Comparison of ENCODE assay signal across 15 mouse cellular contexts in genomic region chr4:152124361-152124961, GRCm38 (mm10). TPM values are rescaled to one million over a fixed set of nuclear protein-coding genes. Genes with fewer than 3 reads are reported as not detected.
DNase-seq lines count a peak whose midpoint lies in the region; ATAC-seq and TF ChIP-seq lines count a peak whose summit lies in the region.
"Had no signal": no experiment of that assay in that cellular context is flagged by ENCODE, and none has a peak within 500 bp of the region (broad histone marks: within the 10 kb centered on the region; RNA-seq: fewer than 3 reads in every experiment).

No protein-coding gene starts in this region.

- no peak overlapping the region for H3K4me3 ChIP-seq in heart, embryonic 16.5 days (ENCODE audit: low read length)
- H3K4me3 ChIP-seq in intestine, postnatal 0 days (ENCODE audit: low read depth, low read length) = no peak overlapping the region

- DNase-seq in heart, adult 11 months = no peak
- peak; percentile 58 for DNase-seq in thymus, postnatal 14 days
- no peak for DNase-seq in thymus, postnatal 36 days
- DNase-seq in induced T-regulatory cell, adult 2 months (ENCODE audit: low read depth) = peak; percentile 54
- peak; percentile 43 for DNase-seq in splenic B cell, adult 2 months (ENCODE audit: low read depth, low spot score)
- DNase-seq: kidney, adult 2 months; liver, embryonic 13.5 days; lung, postnatal 14 days; spleen, adult 18-20 months had no signal

- peaks cover 31% of the 10 kb centered on the region for H3K4me1 ChIP-seq in heart, embryonic 16.5 days (ENCODE audit: control insufficient read depth, insufficient read depth, low read length)
- H3K4me1 ChIP-seq in intestine, postnatal 0 days (replicated peaks; ENCODE audit: control insufficient read depth, insufficient read depth, low read length) = no peaks in the 10 kb centered on the region

- H3K36me3 ChIP-seq in heart, embryonic 16.5 days (ENCODE audit: control insufficient read depth, insufficient read depth) = no peaks in the 10 kb centered on the region
- H3K36me3 ChIP-seq in splenic B cell, adult 2 months (ENCODE audit: control insufficient read depth, insufficient read depth, low read length, poor library complexity, severe bottlenecking) = no peaks in the 10 kb centered on the region
- H3K36me3 ChIP-seq in intestine, postnatal 0 days (ENCODE audit: control insufficient read depth, insufficient read depth) = peaks cover 11% of the 10 kb centered on the region; the same call in 1 of the 2 replicates
- H3K36me3 ChIP-seq: hindbrain, embryonic 13.5 days; liver, embryonic 13.5 days; neural tube, embryonic 12.5 days had no signal

- no peak overlapping the region for H3K27ac ChIP-seq in heart, embryonic 16.5 days (ENCODE audit: low read length)
- H3K27ac ChIP-seq in intestine, postnatal 0 days (ENCODE audit: low read depth, low read length) = no peak overlapping the region
- H3K27ac ChIP-seq: hindbrain, embryonic 13.5 days; liver, embryonic 13.5 days; neural tube, embryonic 12.5 days had no signal

- no peak for ATAC-seq in heart, embryonic 16.5 days (replicated peaks; ENCODE audit: extremely low read depth, insufficient read depth, low FRiP score)
- no peak for ATAC-seq in intestine, postnatal 0 days
- ATAC-seq: forebrain, embryonic 14.5 days had no signal

- H3K27me3 ChIP-seq in heart, embryonic 16.5 days (ENCODE audit: control insufficient read depth, insufficient read depth, low read length) = peaks cover 90% of the 10 kb centered on the region
- H3K27me3 ChIP-seq in splenic B cell, adult 2 months (ENCODE audit: control insufficient read depth, insufficient read depth, low read length, poor library complexity, severe bottlenecking) = no peaks in the 10 kb centered on the region
- H3K27me3 ChIP-seq in intestine, postnatal 0 days (replicated peaks; ENCODE audit: control insufficient read depth, insufficient read depth, low read length) = peaks cover 68% of the 10 kb centered on the region

- H3K9me3 ChIP-seq in heart, embryonic 16.5 days (replicated peaks; ENCODE audit: control insufficient read depth, low read length) = no peaks in the 10 kb centered on the region
- no peaks in the 10 kb centered on the region for H3K9me3 ChIP-seq in intestine, postnatal 0 days (ENCODE audit: control insufficient read depth)
- H3K9me3 ChIP-seq: hindbrain, embryonic 13.5 days; liver, embryonic 13.5 days; neural tube, embryonic 12.5 days had no signal

- peak overlapping the region; percentile 55 for H3K4me2 ChIP-seq in heart, embryonic 16.5 days (ENCODE audit: low read depth, low read length)
- no peak overlapping the region; the same call in 1 of the 2 replicates for H3K4me2 ChIP-seq in intestine, postnatal 0 days (replicated peaks; ENCODE audit: low read depth)

- TF ChIP-seq CTCF in intestine, postnatal 0 days (IDR thresholded peaks at IDR 0.05; ENCODE audit: low read depth) = no peak

- H3K9ac ChIP-seq in heart, embryonic 16.5 days (ENCODE audit: low read length) = no peak overlapping the region
- H3K9ac ChIP-seq in intestine, postnatal 0 days (ENCODE audit: low read depth, low read length) = no peak overlapping the region
- H3K9ac ChIP-seq: hindbrain, embryonic 13.5 days; liver, embryonic 13.5 days; neural tube, embryonic 12.5 days had no signal

- 17% methylated on average over 13 of the region's 13 CpGs for WGBS in heart, embryonic 16.5 days
- WGBS in intestine, postnatal 0 days = 52% methylated on average over 13 of the region's 13 CpGs

RNA-seq across cellular contexts. Expression of gene Tnfrsf25, which starts 8.7 kb away (rescaled TPM):
- 0.77 and 1.4 TPM in 2 replicates for polyA plus RNA-seq in heart, embryonic 16.5 days (2015; fragmentation: Nextera tagmentation; extraction: Ambion mirVana)
- 0.82 and 1.2 TPM in 2 replicates for polyA plus RNA-seq in intestine, postnatal 0 days (2015; fragmentation: Nextera tagmentation; extraction: Ambion mirVana)

RNA-seq across cellular contexts. Expression of gene Espn, which starts 27.7 kb away (rescaled TPM):
- 1.3 and 1.5 TPM in 2 replicates for polyA plus RNA-seq in heart, embryonic 16.5 days (2015; fragmentation: Nextera tagmentation; extraction: Ambion mirVana)
- 260 and 264 TPM in 2 replicates for polyA plus RNA-seq in intestine, postnatal 0 days (2015; fragmentation: Nextera tagmentation; extraction: Ambion mirVana)
- polyA plus RNA-seq: forebrain, embryonic 14.5 days; midbrain, embryonic 14.5 days had no signal

RNA-seq across cellular contexts. Expression of gene Hes2, which starts 34.2 kb away (rescaled TPM):
- polyA plus RNA-seq in heart, embryonic 16.5 days (2015; fragmentation: Nextera tagmentation; extraction: Ambion mirVana) = 0.14 TPM in 1 of 2 replicates, not detected in the other
- polyA plus RNA-seq in intestine, postnatal 0 days (2015; fragmentation: Nextera tagmentation; extraction: Ambion mirVana) = 8.6 and 11.2 TPM in 2 replicates
- polyA plus RNA-seq: forebrain, embryonic 14.5 days; liver, embryonic 13.5 days; midbrain, embryonic 14.5 days had no signal

RNA-seq across cellular contexts. Expression of gene Plekhg5, which starts 52.2 kb away (rescaled TPM):
- polyA plus RNA-seq in heart, embryonic 16.5 days (2015; fragmentation: Nextera tagmentation; extraction: Ambion mirVana) = 11.9 and 13.4 TPM in 2 replicates
- polyA plus RNA-seq in intestine, postnatal 0 days (2015; fragmentation: Nextera tagmentation; extraction: Ambion mirVana) = 14.0 and 19.6 TPM in 2 replicates

RNA-seq across cellular contexts. Expression of gene Acot7, which starts 53.5 kb away (rescaled TPM):
- polyA plus RNA-seq in heart, embryonic 16.5 days (2015; fragmentation: Nextera tagmentation; extraction: Ambion mirVana) = 67.7 and 68.0 TPM in 2 replicates
- 24.1 and 28.7 TPM in 2 replicates for polyA plus RNA-seq in intestine, postnatal 0 days (2015; fragmentation: Nextera tagmentation; extraction: Ambion mirVana)

Comparison
In these comparisons a context has a peak if more than half of its experiments do, and no peak if none do; other contexts are left out.
1. DNase-seq: peak in thymus, postnatal 14 days (single experiment), induced T-regulatory cell, adult 2 months (single experiment) and splenic B cell, adult 2 months (single experiment); none in heart, adult 11 months (single experiment) and thymus, postnatal 36 days (0 of 2).
2. RNA of gene Espn, which starts 27.7 kb away (polyA plus RNA-seq): 260 to 264 TPM in intestine, postnatal 0 days; 1.3 to 1.5 TPM in heart, embryonic 16.5 days; every median in the first group is over 100 times any median in the second.